Mouse (Mus musculus) ES-E14 (cell line): ENCODE measurements around the gene Rgs10.

Experiments
- HCFC1 ChIP-seq: IDR thresholded peaks from 2 replicates; pipeline ENCODE4 v1.6.1; 2012; ENCODE audit warnings: low read length, inconsistent platforms, borderline replicate concordance; ENCODE audit not compliant: insufficient read depth
- MAFK ChIP-seq: IDR thresholded peaks from 2 replicates; pipeline ENCODE4 v1.6.1; 2014; ENCODE audit warnings: mild to moderate bottlenecking, low read depth, low read length, inconsistent platforms; ENCODE audit not compliant: insufficient read depth

DNA sequence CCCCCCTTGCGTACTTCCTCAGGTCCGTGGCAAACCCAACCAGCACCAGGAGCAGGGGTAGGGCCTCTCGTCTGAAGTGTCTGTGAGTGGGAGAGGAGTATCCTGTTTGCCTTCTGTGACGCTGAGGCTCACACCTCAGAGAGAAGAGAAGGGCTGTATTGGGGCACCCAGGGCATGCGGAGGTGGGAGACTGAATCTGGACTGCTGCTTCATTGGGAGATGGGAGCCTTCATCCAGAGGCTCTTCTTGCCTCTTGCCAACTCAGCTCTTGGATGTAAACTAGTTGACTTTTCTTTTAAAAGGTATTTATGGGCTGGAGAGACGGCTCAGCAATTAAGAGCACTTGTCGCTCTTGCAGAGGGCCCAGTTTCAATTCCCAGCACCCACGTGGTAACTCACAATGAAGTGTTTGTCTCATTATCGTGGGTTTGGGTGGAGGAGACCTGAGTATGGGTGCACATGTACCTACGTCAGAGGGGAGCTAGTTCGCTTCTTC is 42.3 kb downstream of the Rgs10 start:
- no peak for TF ChIP-seq MAFK
- TF ChIP-seq HCFC1: no peak
